ENCODE assay signal across 8 mouse cellular contexts in the genomic region with DNA sequence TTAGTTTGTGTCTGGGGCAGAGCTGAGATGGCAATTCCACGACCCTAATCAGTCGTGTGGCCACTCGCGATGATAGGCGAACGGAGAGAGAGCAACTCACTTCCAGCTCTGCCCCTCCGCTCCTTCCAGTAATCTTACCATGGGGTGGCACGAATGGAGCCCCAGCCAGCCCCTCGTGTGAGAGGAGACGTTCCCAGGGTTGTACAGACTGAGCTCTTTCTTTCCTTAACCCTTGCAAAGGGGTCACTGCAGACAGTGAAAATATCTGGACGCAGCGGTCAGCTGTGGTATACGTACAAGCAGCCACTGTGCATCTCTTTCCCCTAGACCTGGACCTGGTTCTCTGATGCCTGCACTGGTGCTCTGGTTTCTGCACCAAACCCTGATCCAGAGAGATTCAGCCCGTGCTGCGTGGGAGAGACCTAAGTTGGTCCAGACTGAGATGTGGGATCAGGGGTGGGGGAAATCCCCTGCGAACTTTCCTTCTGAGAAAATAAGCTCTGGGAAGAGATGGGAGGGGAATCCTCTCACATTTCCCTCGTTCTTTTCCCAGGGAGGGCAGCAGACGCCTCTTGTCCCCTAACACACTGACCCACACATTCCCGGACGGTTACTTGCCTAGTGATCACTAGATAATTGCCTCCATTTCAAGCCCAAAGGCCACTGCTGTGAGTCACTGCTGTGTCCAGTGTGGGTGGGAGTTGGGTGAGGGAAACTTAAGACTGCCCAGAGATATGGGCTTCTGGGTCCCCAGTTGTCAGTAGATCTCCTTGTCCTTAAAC. TPM values are rescaled to one million over a fixed set of nuclear protein-coding genes. Genes with fewer than 3 reads are reported as not detected.
A peak's percentile ranks its signal among the peaks of the same experiment; 100 is the strongest.
DNase-seq lines count a peak whose midpoint lies in the region; ATAC-seq and TF ChIP-seq lines count a peak whose summit lies in the region.

No protein-coding gene starts in this region.

- no peaks in the 10 kb centered on the region for H3K9me3 ChIP-seq in kidney, postnatal 0 days (replicated peaks; ENCODE audit: low read length)
- H3K9me3 ChIP-seq in forebrain, embryonic 15.5 days, result no peaks in the 10 kb centered on the region
- no peaks in the 10 kb centered on the region for H3K9me3 ChIP-seq in lung, embryonic 15.5 days
- no peaks in the 10 kb centered on the region for H3K9me3 ChIP-seq in stomach, postnatal 0 days (ENCODE audit: control insufficient read depth, low read length)

- no peaks in the 10 kb centered on the region for H3K27me3 ChIP-seq in kidney, postnatal 0 days (ENCODE audit: insufficient read depth, low read length)
- peaks cover 4% of the 10 kb centered on the region; the same call in 1 of the 2 replicates for H3K27me3 ChIP-seq in forebrain, embryonic 15.5 days
- H3K27me3 ChIP-seq in lung, embryonic 15.5 days, result no peaks in the 10 kb centered on the region
- no peaks in the 10 kb centered on the region for H3K27me3 ChIP-seq in stomach, postnatal 0 days (ENCODE audit: control insufficient read depth, insufficient read depth, low read length)

- peak; percentile 34 for DNase-seq in kidney, postnatal 0 days (ENCODE audit: low spot score)
- DNase-seq in kidney, adult 9 months, result no peak
- DNase-seq in stomach, postnatal 0 days (ENCODE audit: low spot score), result no peak
- DNase-seq in left cerebral cortex, postnatal 10 days (ENCODE audit: extremely low spot score in 1 of 2, low spot score in 2 of 2), result no peak

- no peak for TF ChIP-seq EP300 in stomach, postnatal 0 days (optimal IDR thresholded peaks at IDR 0.05)

- peak overlapping the region; percentile 87 for H3K27ac ChIP-seq in kidney, postnatal 0 days
- no peak overlapping the region for H3K27ac ChIP-seq in bone marrow, adult 2 months (ENCODE audit: control insufficient read depth, insufficient read depth, low read depth, low read length, poor library complexity)
- peak overlapping the region; percentile 80 for H3K27ac ChIP-seq in forebrain, embryonic 15.5 days (replicated peaks)
- H3K27ac ChIP-seq in lung, embryonic 15.5 days, result peak overlapping the region; percentile 94
- H3K27ac ChIP-seq in stomach, postnatal 0 days (replicated peaks), result peak overlapping the region; percentile 87

- TF ChIP-seq CTCF in kidney, postnatal 0 days (IDR thresholded peaks at IDR 0.05; ENCODE audit: low read depth), result no peak
- TF ChIP-seq CTCF in bone marrow, adult 2 months (IDR thresholded peaks at IDR 0.05; ENCODE audit: control insufficient read depth, insufficient read depth, low read length), result no peak
- no peak for TF ChIP-seq CTCF in stomach, postnatal 0 days (IDR thresholded peaks at IDR 0.05; ENCODE audit: low read depth)

- peak overlapping the region; percentile 66 for H3K9ac ChIP-seq in kidney, postnatal 0 days (ENCODE audit: low read depth, low read length)
- peak overlapping the region; percentile 57 for H3K9ac ChIP-seq in forebrain, embryonic 15.5 days (replicated peaks)
- H3K9ac ChIP-seq in lung, embryonic 15.5 days, result peak overlapping the region; percentile 61
- H3K9ac ChIP-seq in stomach, postnatal 0 days (ENCODE audit: low read length), result peak overlapping the region; percentile 64

- intact Hi-C loops in left cerebral cortex, postnatal 10 days (cut with DNase I), result loop anchor here (5.0 kb wide), 1 partner anchor 48 kb away; no protein-coding TSS in a partner anchor

- TF ChIP-seq POLR2A in bone marrow, adult 2 months (IDR thresholded peaks at IDR 0.05; ENCODE audit: borderline replicate concordance, control insufficient read depth, low read depth, low read length), result no peak

- peaks cover 31% of the 10 kb centered on the region for H3K4me1 ChIP-seq in kidney, postnatal 0 days (replicated peaks; ENCODE audit: insufficient read depth, low read length)
- H3K4me1 ChIP-seq in bone marrow, adult 2 months (ENCODE audit: control insufficient read depth, insufficient read depth, low read length), result no peaks in the 10 kb centered on the region
- peaks cover 21% of the 10 kb centered on the region for H3K4me1 ChIP-seq in forebrain, embryonic 15.5 days
- peaks cover 64% of the 10 kb centered on the region for H3K4me1 ChIP-seq in lung, embryonic 15.5 days
- peaks cover 15% of the 10 kb centered on the region for H3K4me1 ChIP-seq in stomach, postnatal 0 days (replicated peaks; ENCODE audit: control insufficient read depth, insufficient read depth)

- H3K4me2 ChIP-seq in kidney, postnatal 0 days (ENCODE audit: low read length), result peak overlapping the region; percentile 92
- peak overlapping the region; percentile 79 for H3K4me2 ChIP-seq in forebrain, embryonic 15.5 days (replicated peaks)
- H3K4me2 ChIP-seq in lung, embryonic 15.5 days, result peak overlapping the region; percentile 94
- H3K4me2 ChIP-seq in stomach, postnatal 0 days (replicated peaks; ENCODE audit: low read depth), result peak overlapping the region; percentile 90

- peak overlapping the region; percentile 50 for H3K4me3 ChIP-seq in kidney, postnatal 0 days (replicated peaks; ENCODE audit: low read depth, low read length)
- H3K4me3 ChIP-seq in bone marrow, adult 2 months (replicated peaks; ENCODE audit: control insufficient read depth, low read depth, low read length), result peak overlapping the region; percentile 72
- H3K4me3 ChIP-seq in forebrain, embryonic 15.5 days, result peak overlapping the region; percentile 61
- H3K4me3 ChIP-seq in lung, embryonic 15.5 days, result peak overlapping the region; percentile 52
- H3K4me3 ChIP-seq in stomach, postnatal 0 days (ENCODE audit: low read depth, low read length), result peak overlapping the region; percentile 50

- no peaks in the 10 kb centered on the region for H3K36me3 ChIP-seq in kidney, postnatal 0 days (ENCODE audit: insufficient read depth, low read length)
- no peaks in the 10 kb centered on the region for H3K36me3 ChIP-seq in forebrain, embryonic 15.5 days
- H3K36me3 ChIP-seq in lung, embryonic 15.5 days, result no peaks in the 10 kb centered on the region
- no peaks in the 10 kb centered on the region for H3K36me3 ChIP-seq in stomach, postnatal 0 days (ENCODE audit: control insufficient read depth, insufficient read depth, low read length)

- under 1% methylated on average over 20 of the region's 20 CpGs for WGBS in kidney, postnatal 0 days
- 13% methylated on average over 20 of the region's 20 CpGs for WGBS in bone marrow, adult 2 months
- WGBS in forebrain, embryonic 15.5 days, result 3% methylated on average over 20 of the region's 20 CpGs
- WGBS in lung, embryonic 15.5 days, result 2% methylated on average over 20 of the region's 20 CpGs
- WGBS in stomach, postnatal 0 days, result 4% methylated on average over 20 of the region's 20 CpGs

- peak; percentile 2 for ATAC-seq in kidney, postnatal 0 days (replicated peaks; ENCODE audit: low FRiP score, low read depth)
- peak; percentile 60 for ATAC-seq in forebrain, embryonic 15.5 days (replicated peaks)
- ATAC-seq in lung, embryonic 15.5 days (ENCODE audit: borderline replicate concordance, extremely low read depth, low FRiP score, low TSS enrichment), result peak; percentile 8; the same call in 1 of the 2 replicates
- peak; percentile 1; the same call in 1 of the 2 replicates for ATAC-seq in stomach, postnatal 0 days (ENCODE audit: low FRiP score, low TSS enrichment)
- no peak for ATAC-seq in CD4-positive, CD25-positive, alpha-beta regulatory T cell, adult 4 months

RNA-seq across cellular contexts. Expression of a gene that starts 15.5 kb away (rescaled TPM):
- polyA plus RNA-seq in kidney, postnatal 0 days (2015; fragmentation: Nextera tagmentation; extraction: Ambion mirVana), result 8.7 and 9.3 TPM in 2 replicates
- polyA plus RNA-seq in bone marrow, adult 2 months (2011; ENCODE audit: insufficient read depth, insufficient read length, low replicate concordance, missing spikeins), result 1.6 and 1.7 TPM in 2 replicates
- 0.92 and 1.0 TPM in 2 replicates for polyA plus RNA-seq in forebrain, embryonic 15.5 days (2015; fragmentation: Nextera tagmentation; extraction: Ambion mirVana)
- polyA plus RNA-seq in lung, embryonic 15.5 days (2015; fragmentation: Nextera tagmentation; extraction: Ambion mirVana), result 11.4 and 11.5 TPM in 2 replicates
- polyA plus RNA-seq in stomach, postnatal 0 days (2015; fragmentation: Nextera tagmentation; extraction: Ambion mirVana), result 13.2 and 15.6 TPM in 2 replicates
- polyA plus RNA-seq in CD4-positive, CD25-positive, alpha-beta regulatory T cell, adult 4 months (2017; shearing (Covaris generic)), result 1 to 10 TPM in 1 of 2 experiments, under 1 TPM in 1; 0.77 to 1.2 TPM
- 1 to 10 TPM; 7.8 to 8.6 TPM for total RNA-seq in left cerebral cortex, postnatal 10 days (2021)

RNA-seq across cellular contexts. Expression of a gene that starts 33.1 kb away (rescaled TPM):
- 32.1 and 32.4 TPM in 2 replicates for polyA plus RNA-seq in kidney, postnatal 0 days (2015; fragmentation: Nextera tagmentation; extraction: Ambion mirVana)
- 82.4 and 229 TPM in 2 replicates for polyA plus RNA-seq in bone marrow, adult 2 months (2011; ENCODE audit: insufficient read depth, insufficient read length, low replicate concordance, missing spikeins)
- polyA plus RNA-seq in forebrain, embryonic 15.5 days (2015; fragmentation: Nextera tagmentation; extraction: Ambion mirVana), result 27.6 and 28.2 TPM in 2 replicates
- polyA plus RNA-seq in lung, embryonic 15.5 days (2015; fragmentation: Nextera tagmentation; extraction: Ambion mirVana), result 52.3 and 54.0 TPM in 2 replicates
- polyA plus RNA-seq in stomach, postnatal 0 days (2015; fragmentation: Nextera tagmentation; extraction: Ambion mirVana), result 18.6 and 23.2 TPM in 2 replicates
- 100 to 1,000 TPM; 131 to 138 TPM for polyA plus RNA-seq in CD4-positive, CD25-positive, alpha-beta regulatory T cell, adult 4 months (2017; shearing (Covaris generic))
- total RNA-seq in left cerebral cortex, postnatal 10 days (2021), result 100 to 1,000 TPM; 251 to 255 TPM
